Mouse (Mus musculus): Measurements from ENCODE around the gene Gm12216. TPM values are rescaled to one million over a fixed set of nuclear protein-coding genes. Genes with fewer than 3 reads are reported as not detected.

The Gm12216 gene
- polyA plus RNA-seq, 2 experiments = 0.43 to 0.74 TPM

DNA sequence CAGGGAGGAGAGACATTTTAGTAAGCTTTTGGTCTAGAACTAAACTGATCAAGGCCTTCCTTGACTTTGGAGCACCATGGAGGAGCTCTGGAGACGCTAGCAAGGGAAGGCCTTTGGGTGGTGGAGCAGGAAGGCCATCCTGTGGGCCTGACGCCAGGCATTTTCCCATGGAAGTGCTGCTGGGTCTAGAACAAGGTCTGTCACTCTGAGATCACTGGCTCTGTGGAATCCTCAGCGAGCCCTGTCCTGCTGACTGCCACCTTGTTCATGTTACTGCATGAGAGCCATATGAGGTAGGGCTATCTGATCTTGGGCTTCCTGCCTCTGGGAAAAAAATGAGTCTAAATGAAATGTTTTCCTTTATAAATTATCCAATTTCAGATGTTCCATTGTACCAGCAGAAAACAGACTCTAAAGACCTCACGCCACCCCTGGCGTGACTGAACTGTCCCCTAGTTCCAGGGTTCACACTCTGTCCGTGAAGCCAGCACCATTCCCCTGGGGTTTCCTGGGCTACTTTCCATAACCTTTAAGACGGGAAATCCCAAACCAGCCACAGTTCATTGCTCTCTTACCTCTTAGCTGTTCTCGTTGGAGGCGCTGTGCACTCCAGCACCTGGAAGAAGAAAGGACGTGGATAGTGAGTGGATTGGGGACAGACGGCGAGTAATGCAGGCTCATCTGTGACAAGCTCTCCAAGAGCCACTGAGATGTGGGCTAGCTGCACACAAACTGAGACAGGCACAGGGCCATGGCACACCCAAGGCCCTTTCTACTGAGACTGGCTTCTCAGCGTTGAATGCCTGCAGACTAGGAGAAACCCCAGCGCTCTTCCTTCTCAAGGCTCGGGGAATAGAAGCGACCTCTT lies 45.8 kb downstream of the Gm12216 start:
- TF ChIP-seq POLR2A (IDR thresholded peaks at IDR 0.05; ENCODE audit: borderline replicate concordance, extremely low read depth, insufficient read depth, insufficient read length) = no peak
- H3K9me3 ChIP-seq (ENCODE audit: control insufficient read depth, low read length) = no peaks in the 10 kb centered on the region
- 76% methylated on average over 16 of the region's 16 CpGs for WGBS

DNA sequence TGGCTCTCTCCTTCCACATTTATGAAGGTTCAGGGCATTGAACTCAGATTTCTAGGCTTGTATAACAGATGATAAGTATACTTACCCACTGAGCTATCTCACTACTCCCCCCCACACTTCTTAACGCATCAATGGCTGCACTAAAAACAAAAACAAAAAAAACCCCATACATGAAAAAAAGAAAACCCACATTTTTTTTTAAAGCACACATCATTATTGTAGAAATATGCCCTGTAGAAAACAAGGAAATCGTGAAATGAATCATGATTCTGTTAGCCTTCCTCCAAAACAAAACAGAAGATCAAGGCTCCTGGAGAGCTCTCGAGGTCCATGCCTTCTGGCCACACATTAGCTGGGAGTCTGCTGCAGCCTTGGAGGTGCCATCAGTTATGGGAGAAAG lies 47.7 kb downstream of the Gm12216 start:
- no peak overlapping the region for H3K27ac ChIP-seq (replicated peaks; ENCODE audit: low read depth, low read length)
- H3K36me3 ChIP-seq (ENCODE audit: control insufficient read depth, insufficient read depth, low read length) = no peaks in the 10 kb centered on the region
- no peak for ATAC-seq (ENCODE audit: low FRiP score, low read depth)
- H3K27me3 ChIP-seq (ENCODE audit: control insufficient read depth, insufficient read depth, low read length) = no peaks in the 10 kb centered on the region
- DNase-seq (ENCODE audit: low spot score) = no peak
- no peak for TF ChIP-seq POLR2A (IDR thresholded peaks at IDR 0.05; ENCODE audit: borderline replicate concordance, extremely low read depth, insufficient read depth, insufficient read length)
- WGBS = 80% methylated on average over 3 of the region's 3 CpGs
- no peaks in the 10 kb centered on the region for H3K4me1 ChIP-seq (ENCODE audit: control insufficient read depth, insufficient read depth, low read length)
- H3K4me3 ChIP-seq (replicated peaks; ENCODE audit: low read length) = no peak overlapping the region
- no peak overlapping the region for H3K4me2 ChIP-seq (replicated peaks; ENCODE audit: low read depth, low read length, severe bottlenecking)
- no peak overlapping the region for H3K9ac ChIP-seq (ENCODE audit: low read depth, low read length, severe bottlenecking)
- H3K9me3 ChIP-seq (ENCODE audit: control insufficient read depth, low read length) = no peaks in the 10 kb centered on the region

More for the DNA sequence above, 45.8 kb downstream of the Gm12216 start:
- Histone ChIP-seq H3K27ac (replicated peaks; ENCODE audit: low read depth, low read length) (no peak overlapping the region), H3K4me1 (ENCODE audit: control insufficient read depth, insufficient read depth, low read length) (no peaks in the 10 kb centered on the region), H3K9ac (ENCODE audit: low read depth, low read length, severe bottlenecking) (no peak overlapping the region), H3K36me3 (ENCODE audit: control insufficient read depth, insufficient read depth, low read length) (no peaks in the 10 kb centered on the region), H3K27me3 (ENCODE audit: control insufficient read depth, insufficient read depth, low read length) (no peaks in the 10 kb centered on the region), H3K4me2 (replicated peaks; ENCODE audit: low read depth, low read length, severe bottlenecking) (no peak overlapping the region), H3K4me3 (replicated peaks; ENCODE audit: low read length) (no peak overlapping the region)
- DNase-seq (ENCODE audit: low spot score) = no peak
- no peak for ATAC-seq (ENCODE audit: low FRiP score, low read depth)

DNA sequence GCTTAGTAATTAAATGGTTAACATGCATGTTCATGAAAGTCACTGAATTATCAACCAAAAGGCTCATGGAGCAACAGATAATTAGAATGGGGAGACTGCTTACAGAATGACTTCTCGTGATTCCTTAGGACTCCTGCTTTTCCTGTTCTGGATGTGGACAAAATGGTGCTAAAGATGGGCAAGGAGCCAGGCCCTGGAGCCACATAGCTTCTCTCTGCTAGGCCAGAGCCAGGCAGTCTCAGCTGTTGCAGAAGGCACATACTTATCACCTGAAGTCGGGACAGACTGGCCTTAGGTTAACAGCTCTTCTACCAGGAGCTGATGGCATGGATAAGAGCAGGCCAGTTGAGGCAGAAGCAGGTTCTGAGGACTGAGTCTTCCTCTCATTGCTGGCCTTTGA lies 48.3 kb downstream of the Gm12216 start:
- no peak for TF ChIP-seq POLR2A (IDR thresholded peaks at IDR 0.05; ENCODE audit: borderline replicate concordance, extremely low read depth, insufficient read depth, insufficient read length)
- Histone ChIP-seq H3K4me3 (replicated peaks; ENCODE audit: low read length) (no peak overlapping the region), H3K4me1 (ENCODE audit: control insufficient read depth, insufficient read depth, low read length) (no peaks in the 10 kb centered on the region), H3K4me2 (replicated peaks; ENCODE audit: low read depth, low read length, severe bottlenecking) (no peak overlapping the region), H3K27me3 (ENCODE audit: control insufficient read depth, insufficient read depth, low read length) (no peaks in the 10 kb centered on the region), H3K27ac (replicated peaks; ENCODE audit: low read depth, low read length) (no peak overlapping the region), H3K36me3 (ENCODE audit: control insufficient read depth, insufficient read depth, low read length) (no peaks in the 10 kb centered on the region), H3K9me3 (ENCODE audit: control insufficient read depth, low read length) (no peaks in the 10 kb centered on the region), H3K9ac (ENCODE audit: low read depth, low read length, severe bottlenecking) (no peak overlapping the region)
- ATAC-seq (ENCODE audit: low FRiP score, low read depth) = no peak
- no peak for DNase-seq (ENCODE audit: low spot score)
- WGBS = 59% methylated on average over 2 of the region's 2 CpGs

DNA sequence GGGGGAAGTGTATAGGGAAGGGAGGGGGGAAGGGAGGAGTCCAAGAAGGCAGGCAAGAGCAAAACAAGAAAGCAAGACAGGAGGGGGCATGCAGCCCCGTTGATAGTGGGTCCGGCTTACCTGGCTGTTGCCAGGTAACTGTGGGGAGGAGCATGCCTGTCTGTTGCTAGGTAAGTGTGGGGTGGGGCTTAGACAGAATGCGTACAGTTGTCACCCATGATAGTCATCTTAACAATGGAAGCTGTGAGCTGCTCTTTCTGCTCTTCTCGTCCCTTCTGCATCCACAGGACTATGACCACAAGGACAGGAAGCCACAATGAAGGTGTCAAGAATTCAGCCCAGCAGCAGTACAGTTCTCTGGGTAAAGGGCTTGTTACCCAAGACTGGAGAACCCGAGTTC lies 48.9 kb downstream of the Gm12216 start:
- no peaks in the 10 kb centered on the region for H3K36me3 ChIP-seq (ENCODE audit: control insufficient read depth, insufficient read depth, low read length)
- H3K9me3 ChIP-seq (ENCODE audit: control insufficient read depth, low read length) = no peaks in the 10 kb centered on the region
- H3K27ac ChIP-seq (replicated peaks; ENCODE audit: low read depth, low read length) = no peak overlapping the region
- no peaks in the 10 kb centered on the region for H3K4me1 ChIP-seq (ENCODE audit: control insufficient read depth, insufficient read depth, low read length)
- H3K4me2 ChIP-seq (replicated peaks; ENCODE audit: low read depth, low read length, severe bottlenecking) = no peak overlapping the region
- no peak overlapping the region for H3K9ac ChIP-seq (ENCODE audit: low read depth, low read length, severe bottlenecking)
- no peaks in the 10 kb centered on the region for H3K27me3 ChIP-seq (ENCODE audit: control insufficient read depth, insufficient read depth, low read length)
- ATAC-seq (ENCODE audit: low FRiP score, low read depth) (no peak), DNase-seq (ENCODE audit: low spot score) (no peak)
- no peak overlapping the region for H3K4me3 ChIP-seq (replicated peaks; ENCODE audit: low read length)
- TF ChIP-seq POLR2A (IDR thresholded peaks at IDR 0.05; ENCODE audit: borderline replicate concordance, extremely low read depth, insufficient read depth, insufficient read length) = no peak
- WGBS = 52% methylated on average over 5 of the region's 5 CpGs

DNA sequence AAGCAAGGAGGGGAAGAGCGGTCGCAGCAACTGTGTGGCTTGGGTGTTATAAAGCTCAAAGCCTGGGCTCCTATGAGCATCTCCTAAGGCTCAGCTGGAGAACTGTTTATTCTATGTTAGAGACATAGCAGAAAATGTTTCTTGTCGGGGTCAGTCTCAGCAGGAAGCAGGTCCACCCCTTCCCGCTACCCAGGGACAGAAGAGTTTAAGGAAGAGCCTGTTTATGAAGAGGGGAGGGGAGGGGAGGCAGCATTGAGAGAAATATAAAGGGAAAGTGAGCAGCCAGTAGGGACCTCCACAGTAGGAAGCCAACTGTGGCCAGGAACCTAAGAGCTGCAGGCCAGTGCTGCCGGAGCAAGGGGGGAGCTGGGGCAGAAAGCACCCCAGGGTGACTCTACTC lies 49.7 kb downstream of the Gm12216 start:
- Histone ChIP-seq H3K27me3 (ENCODE audit: control insufficient read depth, insufficient read depth, low read length) (no peaks in the 10 kb centered on the region), H3K9ac (ENCODE audit: low read depth, low read length, severe bottlenecking) (no peak overlapping the region), H3K4me1 (ENCODE audit: control insufficient read depth, insufficient read depth, low read length) (no peaks in the 10 kb centered on the region), H3K9me3 (ENCODE audit: control insufficient read depth, low read length) (no peaks in the 10 kb centered on the region), H3K27ac (replicated peaks; ENCODE audit: low read depth, low read length) (no peak overlapping the region), H3K4me3 (replicated peaks; ENCODE audit: low read length) (no peak overlapping the region), H3K36me3 (ENCODE audit: control insufficient read depth, insufficient read depth, low read length) (no peaks in the 10 kb centered on the region), H3K4me2 (replicated peaks; ENCODE audit: low read depth, low read length, severe bottlenecking) (no peak overlapping the region)
- ATAC-seq (ENCODE audit: low FRiP score, low read depth) (no peak), DNase-seq (ENCODE audit: low spot score) (no peak)
- 53% methylated on average over 5 of the region's 5 CpGs for WGBS
- no peak for TF ChIP-seq POLR2A (IDR thresholded peaks at IDR 0.05; ENCODE audit: borderline replicate concordance, extremely low read depth, insufficient read depth, insufficient read length)

Measured in limb, embryonic 14.5 days (tissue).